Mouse (Mus musculus): ENCODE results near the gene Pus3. TPM values are rescaled to one million over a fixed set of nuclear protein-coding genes. Genes with fewer than 3 reads are reported as not detected.

The Pus3 gene
- polyA plus RNA-seq, 1 experiment from 2014 or later = 9.3 TPM

DNA sequence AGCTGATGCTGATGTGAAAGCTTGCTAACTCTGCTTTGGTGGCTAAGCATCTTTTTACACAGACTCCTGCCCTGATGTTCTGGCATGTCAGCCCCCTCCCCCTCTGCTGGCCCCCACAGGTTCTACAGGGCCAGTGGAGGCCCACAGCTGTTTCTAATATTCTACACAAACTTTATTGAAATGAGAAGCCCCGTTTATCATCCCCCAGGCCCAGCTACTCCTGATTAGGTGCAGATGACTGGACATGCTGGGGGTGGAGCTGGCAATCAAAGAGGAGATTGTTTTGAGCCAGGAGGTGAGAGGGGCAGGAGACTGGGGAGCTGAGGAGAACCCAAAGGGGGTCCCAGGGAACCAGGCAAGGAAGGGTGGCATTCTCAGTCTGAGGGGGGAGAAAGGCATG lies 28.6 kb upstream of the Pus3 start:
- ATAC-seq (ENCODE audit: low read depth) (no peak), DNase-seq (no peak)
- Histone ChIP-seq H3K4me3 (replicated peaks) (no peak overlapping the region), H3K9me3 (replicated peaks) (no peaks in the 10 kb centered on the region), H3K36me3 (no peaks in the 10 kb centered on the region), H3K27ac (no peak overlapping the region), H3K27me3 (no peaks in the 10 kb centered on the region), H3K4me1 (replicated peaks) (no peaks in the 10 kb centered on the region), H3K9ac (no peak overlapping the region), H3K4me2 (no peak overlapping the region)
- 12% methylated on average over 1 of the region's 1 CpGs for WGBS (ENCODE audit: insufficient replicate concordance)

DNA sequence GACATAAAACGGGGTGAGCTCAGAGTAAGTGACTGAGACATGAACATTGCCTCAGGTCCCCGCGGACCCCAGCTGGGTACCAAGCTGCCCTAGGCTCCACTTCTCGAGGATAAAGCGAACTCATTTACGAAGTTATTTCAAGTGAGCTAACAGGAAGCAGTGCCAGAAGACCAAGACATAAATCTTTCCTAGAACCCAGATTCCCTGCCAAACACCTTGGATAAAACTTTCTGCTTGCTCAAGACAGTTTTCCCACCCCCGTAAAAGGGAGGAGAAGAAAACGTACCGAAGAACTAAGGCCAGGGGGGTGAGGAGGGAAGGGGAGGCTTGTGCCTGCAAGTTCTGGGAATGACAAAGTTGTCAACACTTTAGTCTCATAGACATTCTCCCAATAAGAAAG lies 25.1 kb upstream of the Pus3 start:
- ATAC-seq (ENCODE audit: low read depth) (no peak), DNase-seq (no peak)
- no peaks in the 10 kb centered on the region for H3K27me3 ChIP-seq
- H3K27ac ChIP-seq = no peak overlapping the region
- WGBS (ENCODE audit: insufficient replicate concordance) = 63% methylated on average over 9 of the region's 9 CpGs
- H3K9ac ChIP-seq = no peak overlapping the region
- H3K4me3 ChIP-seq (replicated peaks) = no peak overlapping the region
- H3K9me3 ChIP-seq (replicated peaks) = no peaks in the 10 kb centered on the region
- H3K4me1 ChIP-seq (replicated peaks) = peaks cover 7% of the 10 kb centered on the region; the same call in 1 of the 2 replicates
- H3K36me3 ChIP-seq = no peaks in the 10 kb centered on the region
- H3K4me2 ChIP-seq = no peak overlapping the region

DNA sequence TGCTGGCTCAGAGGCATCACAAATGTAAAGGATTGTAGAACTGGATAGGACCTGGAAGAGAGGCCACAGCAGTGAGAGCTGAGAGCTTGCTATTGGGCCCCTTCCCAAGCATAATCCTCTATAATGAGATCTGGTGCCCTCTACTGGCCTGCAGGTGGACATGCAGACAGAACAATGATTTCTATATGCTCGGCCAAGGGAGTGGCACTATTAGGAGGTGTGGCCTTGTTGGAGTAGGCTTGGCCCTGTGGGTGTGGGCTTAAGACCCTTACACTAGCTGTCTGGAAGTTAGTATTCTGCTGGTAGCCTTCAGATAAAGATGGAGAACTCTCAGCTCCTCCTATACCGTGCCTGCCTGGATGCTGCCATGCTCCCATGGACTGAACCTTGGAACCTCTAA lies 23.3 kb upstream of the Pus3 start:
- WGBS (ENCODE audit: insufficient replicate concordance) = 6% methylated on average over 2 of the region's 2 CpGs
- no peak overlapping the region for H3K27ac ChIP-seq
- H3K9ac ChIP-seq = no peak overlapping the region
- no peaks in the 10 kb centered on the region for H3K9me3 ChIP-seq (replicated peaks)
- no peaks in the 10 kb centered on the region for H3K36me3 ChIP-seq
- DNase-seq (peak; percentile 17), ATAC-seq (ENCODE audit: low read depth) (peak; percentile 70)
- no peaks in the 10 kb centered on the region for H3K27me3 ChIP-seq
- peaks cover 12% of the 10 kb centered on the region; the same call in 1 of the 2 replicates for H3K4me1 ChIP-seq (replicated peaks)
- no peak overlapping the region for H3K4me2 ChIP-seq
- H3K4me3 ChIP-seq (replicated peaks) = no peak overlapping the region

DNA sequence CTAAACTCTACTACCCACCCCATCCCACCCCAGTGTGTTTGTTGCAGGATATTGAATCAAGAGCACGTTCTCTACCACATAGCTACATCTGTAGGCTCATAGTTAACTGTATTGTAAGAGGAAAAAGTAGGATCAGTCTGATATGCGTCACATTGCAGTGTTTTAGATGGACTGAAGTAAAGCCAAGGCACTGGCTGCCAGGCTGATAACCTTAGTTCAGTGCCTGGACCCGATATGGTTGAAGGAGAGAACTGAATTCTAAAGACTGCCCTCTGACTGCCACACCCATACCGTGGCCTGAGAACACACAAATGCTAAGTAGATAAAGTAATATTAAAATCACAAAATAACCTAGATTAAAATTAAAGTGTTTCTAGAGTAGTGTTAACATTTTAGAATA lies 22.5 kb upstream of the Pus3 start:
- 34% methylated on average over 4 of the region's 4 CpGs for WGBS (ENCODE audit: insufficient replicate concordance)
- DNase-seq (no peak), ATAC-seq (ENCODE audit: low read depth) (peak; percentile 58)
- Histone ChIP-seq H3K4me2 (no peak overlapping the region), H3K4me1 (replicated peaks) (peaks cover 12% of the 10 kb centered on the region; the same call in 1 of the 2 replicates), H3K36me3 (no peaks in the 10 kb centered on the region), H3K9ac (no peak overlapping the region), H3K27me3 (no peaks in the 10 kb centered on the region), H3K4me3 (replicated peaks) (no peak overlapping the region), H3K27ac (no peak overlapping the region), H3K9me3 (replicated peaks) (no peaks in the 10 kb centered on the region)

DNA sequence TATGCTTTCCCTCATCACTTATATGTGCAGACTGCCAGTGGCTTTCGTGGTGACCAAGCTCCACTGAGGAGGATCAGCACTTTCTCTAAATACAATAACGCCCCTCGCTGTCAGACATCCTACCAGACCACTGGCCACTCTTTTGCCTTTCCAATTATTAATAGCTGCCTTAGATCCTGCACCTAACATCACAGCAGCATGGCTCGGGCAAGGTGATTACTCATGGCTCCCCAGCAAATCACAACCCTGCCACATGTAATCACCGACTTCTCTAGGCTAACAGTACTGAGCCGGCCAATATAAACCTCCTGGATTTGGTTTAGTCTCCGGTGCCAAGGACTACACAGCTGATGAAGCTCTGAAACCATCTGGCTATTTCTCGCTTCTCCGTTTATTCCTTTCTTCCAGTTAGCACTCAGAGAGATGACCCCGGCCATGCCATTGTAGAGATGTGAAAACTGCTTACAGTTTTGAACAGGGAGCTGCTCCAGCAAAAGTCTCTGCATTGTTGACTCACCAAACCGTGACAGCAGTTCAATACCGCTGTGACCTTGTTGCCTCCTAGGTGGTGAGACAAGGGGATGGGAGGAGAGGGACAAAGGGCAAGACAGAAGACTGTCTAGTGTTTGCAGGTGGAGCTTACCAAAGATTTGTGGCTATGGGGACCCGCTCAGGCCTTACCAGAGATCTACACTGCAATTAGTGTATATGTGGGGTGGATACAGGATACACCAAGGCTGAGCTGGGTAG lies 19.2 kb upstream of the Pus3 start:
- 69% methylated on average over 13 of the region's 13 CpGs for WGBS (ENCODE audit: insufficient replicate concordance)
- H3K27me3 ChIP-seq = no peaks in the 10 kb centered on the region
- H3K9me3 ChIP-seq (replicated peaks) = no peaks in the 10 kb centered on the region
- no peak overlapping the region for H3K27ac ChIP-seq
- H3K4me2 ChIP-seq = no peak overlapping the region
- no peak for DNase-seq
- H3K36me3 ChIP-seq = no peaks in the 10 kb centered on the region
- no peak overlapping the region for H3K9ac ChIP-seq
- ATAC-seq (ENCODE audit: low read depth) = no peak
- no peak overlapping the region for H3K4me3 ChIP-seq (replicated peaks)
- H3K4me1 ChIP-seq (replicated peaks) = peaks cover 12% of the 10 kb centered on the region; the same call in 1 of the 2 replicates

DNA sequence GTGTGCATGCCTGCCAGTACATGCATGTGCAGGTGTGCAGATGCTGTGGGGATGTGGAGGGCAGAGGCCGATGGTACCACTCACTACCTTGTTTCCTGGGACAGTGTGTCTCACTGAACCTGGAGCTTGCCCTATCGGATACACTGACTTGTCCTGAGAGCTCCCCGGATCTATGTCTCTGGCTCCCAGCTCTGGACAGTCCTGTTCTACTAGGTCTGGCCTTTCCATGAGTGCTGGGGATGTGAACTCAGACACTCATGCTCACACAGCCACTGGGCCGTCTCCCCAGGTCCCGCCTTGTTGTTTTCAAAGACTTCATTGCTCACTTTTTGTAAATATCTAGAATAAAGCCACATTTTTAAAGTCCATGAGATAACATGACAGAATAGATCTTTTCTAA lies 17.4 kb upstream of the Pus3 start:
- ATAC-seq (ENCODE audit: low read depth) = no peak
- DNase-seq = no peak
- Histone ChIP-seq H3K4me3 (replicated peaks) (no peak overlapping the region), H3K27me3 (no peaks in the 10 kb centered on the region), H3K4me2 (no peak overlapping the region), H3K36me3 (no peaks in the 10 kb centered on the region), H3K4me1 (replicated peaks) (peaks cover 9% of the 10 kb centered on the region; the same call in 1 of the 2 replicates), H3K9ac (no peak overlapping the region), H3K27ac (no peak overlapping the region), H3K9me3 (replicated peaks) (no peaks in the 10 kb centered on the region)
- WGBS (ENCODE audit: insufficient replicate concordance) = 69% methylated on average over 5 of the region's 5 CpGs

DNA sequence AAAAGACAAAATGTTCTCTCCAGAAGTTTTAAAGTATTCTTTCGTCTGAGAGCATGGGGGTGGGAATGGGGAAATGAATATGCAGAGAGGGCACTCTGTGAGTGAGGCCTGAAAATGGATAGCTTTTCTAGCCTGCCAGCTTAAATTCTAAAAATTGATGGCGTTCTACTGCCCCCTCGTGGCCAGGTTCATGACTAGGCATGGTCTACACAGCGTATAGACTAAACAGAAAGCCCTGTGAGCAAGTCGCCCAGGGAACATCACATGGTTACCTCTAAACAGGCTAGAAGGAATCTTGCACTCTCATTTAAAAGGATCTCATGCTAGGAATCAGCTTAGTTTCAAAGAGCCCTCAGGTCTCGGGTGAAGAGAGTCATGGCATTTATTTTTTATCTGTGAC lies 16.9 kb upstream of the Pus3 start:
- ATAC-seq (ENCODE audit: low read depth) (peak; percentile 48; the same call in 1 of the 2 replicates), DNase-seq (peak; percentile 55)
- Histone ChIP-seq H3K9ac (no peak overlapping the region), H3K27ac (no peak overlapping the region), H3K4me3 (replicated peaks) (no peak overlapping the region), H3K27me3 (no peaks in the 10 kb centered on the region), H3K4me2 (no peak overlapping the region), H3K36me3 (no peaks in the 10 kb centered on the region), H3K4me1 (replicated peaks) (peaks cover 11% of the 10 kb centered on the region; the same call in 1 of the 2 replicates), H3K9me3 (replicated peaks) (no peaks in the 10 kb centered on the region)
- 7% methylated on average over 6 of the region's 6 CpGs for WGBS (ENCODE audit: insufficient replicate concordance)

DNA sequence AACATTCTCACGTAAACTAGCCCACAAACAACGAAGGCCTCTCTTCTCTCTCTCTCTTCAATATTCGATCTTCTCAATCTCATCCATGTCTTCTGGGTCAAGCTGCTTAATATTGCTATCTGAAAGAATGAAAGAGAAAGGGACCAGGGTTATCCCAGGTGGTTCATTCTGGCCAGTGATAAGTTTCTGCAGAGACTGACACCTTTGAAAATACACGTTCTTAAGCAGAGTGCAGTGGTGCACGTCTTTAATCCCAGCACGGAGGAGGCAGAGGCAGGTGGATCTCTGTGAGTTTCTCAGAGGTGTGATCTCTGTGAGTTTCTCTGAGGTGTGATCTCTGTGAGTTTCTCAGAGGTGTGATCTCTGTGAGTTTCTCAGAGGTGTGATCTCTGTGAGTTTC lies 16.5 kb upstream of the Pus3 start:
- Histone ChIP-seq H3K27ac (no peak overlapping the region), H3K27me3 (no peaks in the 10 kb centered on the region), H3K4me1 (replicated peaks) (peaks cover 16% of the 10 kb centered on the region; the same call in 1 of the 2 replicates), H3K36me3 (no peaks in the 10 kb centered on the region), H3K9me3 (replicated peaks) (no peaks in the 10 kb centered on the region), H3K4me3 (replicated peaks) (no peak overlapping the region), H3K4me2 (no peak overlapping the region), H3K9ac (no peak overlapping the region)
- WGBS (ENCODE audit: insufficient replicate concordance) = 41% methylated on average over 6 of the region's 6 CpGs
- DNase-seq (no peak), ATAC-seq (ENCODE audit: low read depth) (no peak)

DNA sequence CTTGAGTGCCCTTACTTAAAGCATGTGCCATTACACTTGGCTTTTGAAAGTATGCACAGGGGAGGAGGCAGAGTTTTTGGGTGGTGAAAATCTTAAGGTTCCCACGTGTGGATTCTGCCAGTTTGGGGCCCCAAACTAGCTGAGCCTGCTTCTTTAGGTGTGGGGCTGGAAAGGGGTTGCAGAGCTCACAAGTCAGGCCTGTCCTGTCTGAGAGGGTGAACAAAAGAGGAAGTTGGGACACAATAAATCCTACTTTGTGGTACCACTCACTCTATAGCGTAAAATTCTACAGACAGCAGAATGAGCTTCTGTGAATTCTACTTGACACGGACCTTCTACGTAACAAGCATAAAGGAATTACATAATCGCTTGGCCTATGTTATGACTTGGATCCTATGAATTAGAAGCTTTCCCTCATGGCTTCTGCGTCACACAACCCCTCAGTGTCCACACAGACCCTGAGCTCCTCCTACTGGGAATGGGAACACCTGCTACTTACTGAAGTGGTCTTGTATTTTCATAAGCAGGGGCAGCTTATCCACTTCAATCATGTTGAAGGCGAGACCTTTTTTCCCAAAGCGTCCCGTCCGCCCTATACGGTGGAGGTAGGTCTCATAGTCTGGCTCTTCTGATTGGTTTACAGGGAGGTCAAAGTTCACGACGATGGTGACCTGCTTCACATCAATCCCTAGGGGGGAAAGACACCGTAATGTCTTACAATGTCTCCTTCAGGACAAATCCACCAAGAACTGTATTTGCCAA lies 15.1 kb upstream of the Pus3 start:
- Histone ChIP-seq H3K9me3 (replicated peaks) (no peaks in the 10 kb centered on the region), H3K4me1 (replicated peaks) (peaks cover 12% of the 10 kb centered on the region; the same call in 1 of the 2 replicates), H3K27me3 (no peaks in the 10 kb centered on the region), H3K4me3 (replicated peaks) (no peak overlapping the region), H3K4me2 (no peak overlapping the region), H3K36me3 (no peaks in the 10 kb centered on the region), H3K9ac (no peak overlapping the region), H3K27ac (no peak overlapping the region)
- DNase-seq (no peak), ATAC-seq (ENCODE audit: low read depth) (no peak)
- WGBS (ENCODE audit: insufficient replicate concordance) = 67% methylated on average over 14 of the region's 14 CpGs

DNA sequence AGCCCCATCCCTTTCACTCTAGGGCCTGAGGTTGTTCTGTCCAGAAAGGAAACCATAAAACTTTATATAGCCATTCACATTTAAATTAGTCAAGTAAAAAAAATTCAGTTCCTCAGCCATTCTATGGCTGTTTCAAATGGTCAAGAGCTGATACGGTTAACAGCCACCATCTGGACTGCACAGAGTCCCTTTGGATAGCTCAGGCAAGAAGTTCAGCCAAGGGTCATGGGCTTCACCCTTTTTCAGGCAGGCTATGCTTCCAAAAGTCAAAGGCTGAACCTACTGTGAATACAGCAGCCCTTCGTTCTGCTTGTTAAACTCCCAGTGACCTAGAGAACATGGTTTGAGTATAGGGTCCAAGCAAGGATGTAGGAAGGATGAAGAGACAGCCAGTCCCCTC lies 13.7 kb upstream of the Pus3 start:
- H3K27ac ChIP-seq = no peak overlapping the region
- 68% methylated on average over 2 of the region's 2 CpGs for WGBS (ENCODE audit: insufficient replicate concordance)
- H3K4me1 ChIP-seq (replicated peaks) = peaks cover 8% of the 10 kb centered on the region; the same call in 1 of the 2 replicates
- H3K9me3 ChIP-seq (replicated peaks) = no peaks in the 10 kb centered on the region
- no peak overlapping the region for H3K9ac ChIP-seq
- no peak for ATAC-seq (ENCODE audit: low read depth)
- no peaks in the 10 kb centered on the region for H3K36me3 ChIP-seq
- H3K27me3 ChIP-seq = no peaks in the 10 kb centered on the region
- no peak overlapping the region for H3K4me3 ChIP-seq (replicated peaks)
- no peak for DNase-seq
- H3K4me2 ChIP-seq = no peak overlapping the region

DNA sequence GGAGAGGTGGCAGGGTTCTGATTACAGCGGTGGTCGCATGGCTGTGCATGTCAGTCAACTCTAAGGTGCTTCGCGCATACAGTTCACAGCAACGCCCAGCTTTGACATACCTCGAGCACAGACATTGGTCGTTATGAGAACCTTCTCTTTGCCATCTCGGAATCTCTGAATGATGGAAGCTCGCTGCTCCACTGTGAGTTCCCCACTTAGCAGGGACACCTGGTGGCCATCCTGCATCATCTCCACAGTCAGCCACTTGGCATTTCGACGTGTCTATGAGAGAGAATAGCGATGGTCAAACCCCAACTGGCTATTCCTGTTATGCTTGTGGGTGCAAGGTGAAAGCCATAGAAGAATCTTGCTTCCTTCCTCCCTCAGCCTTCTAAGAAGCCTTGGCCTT lies 12.7 kb upstream of the Pus3 start:
- 61% methylated on average over 12 of the region's 12 CpGs for WGBS (ENCODE audit: insufficient replicate concordance)
- Histone ChIP-seq H3K36me3 (no peaks in the 10 kb centered on the region), H3K4me3 (replicated peaks) (no peak overlapping the region), H3K4me2 (no peak overlapping the region), H3K27ac (no peak overlapping the region), H3K27me3 (no peaks in the 10 kb centered on the region), H3K9ac (no peak overlapping the region), H3K9me3 (replicated peaks) (no peaks in the 10 kb centered on the region), H3K4me1 (replicated peaks) (peaks cover 8% of the 10 kb centered on the region; the same call in 1 of the 2 replicates)
- ATAC-seq (ENCODE audit: low read depth) = no peak
- no peak for DNase-seq

Measured in liver, embryonic 13.5 days (tissue).